Mouse (Mus musculus) hindbrain, embryonic 12.5 days (tissue): Measurements from ENCODE around the gene Mbd5. TPM values are rescaled to one million over a fixed set of nuclear protein-coding genes. Genes with fewer than 3 reads are reported as not detected.

Experiments used
- ATAC-seq: fragments of 200-750 bp; cut with Nextera tagmentation; 2 replicates; pipeline ENCODE4 v1.8.0; 2017; ENCODE audit warnings: moderate TSS enrichment; ENCODE audit not compliant: low FRiP score
- H3K27ac ChIP-seq: fragments of 300-500 bp; sonication (generic); 2 replicates; pipeline ENCODE4 v1.5.1; 2016; ENCODE audit warnings: mild to moderate bottlenecking
- H3K27me3 ChIP-seq: fragments of 300-500 bp; sonication (generic); 2 replicates; pipeline ENCODE4 v1.6.1; 2016; ENCODE audit warnings: mild to moderate bottlenecking
- H3K36me3 ChIP-seq: fragments of 300-500 bp; sonication (generic); 2 replicates; pipeline ENCODE4 v1.6.1; 2016; ENCODE audit warnings: mild to moderate bottlenecking
- H3K4me1 ChIP-seq: fragments of 300-500 bp; sonication (generic); 2 replicates; pipeline ENCODE4 v1.6.1; 2016
- H3K4me2 ChIP-seq: fragments of 300-500 bp; sonication (generic); replicated peaks from 2 replicates; pipeline ENCODE4 v1.6.1; 2016; ENCODE audit warnings: mild to moderate bottlenecking
- H3K4me3 ChIP-seq: fragments of 300-500 bp; sonication (generic); 2 replicates; pipeline ENCODE4 v1.5.1; 2016; ENCODE audit warnings: mild to moderate bottlenecking
- H3K9ac ChIP-seq: fragments of 300-500 bp; sonication (generic); 2 replicates; pipeline ENCODE4 v1.6.1; 2016; ENCODE audit warnings: mild to moderate bottlenecking, moderate library complexity
- H3K9me3 ChIP-seq: fragments of 300-500 bp; sonication (generic); replicated peaks from 2 replicates; pipeline ENCODE4 v1.6.1; 2016; ENCODE audit warnings: mild to moderate bottlenecking
- WGBS: fragments of 180-500 bp; shearing (Covaris S2); methylation state at CpG from one replicate; pipeline ENCODE4 v1.1.7; 2016; 5-methylcytosine and 5-hydroxymethylcytosine counted together
- polyA plus RNA-seq: library from polyadenylated mRNA; unstranded; fragments of >200 nt; fragmentation: Nextera tagmentation; extraction: Ambion mirVana; gene quantifications from 2 replicates; pipeline ENCODE4 v1.2.1, GENCODE M21; 2016

Mbd5 gene
- polyA plus RNA-seq, 1 experiment from 2014 or later = 37.4 TPM

DNA sequence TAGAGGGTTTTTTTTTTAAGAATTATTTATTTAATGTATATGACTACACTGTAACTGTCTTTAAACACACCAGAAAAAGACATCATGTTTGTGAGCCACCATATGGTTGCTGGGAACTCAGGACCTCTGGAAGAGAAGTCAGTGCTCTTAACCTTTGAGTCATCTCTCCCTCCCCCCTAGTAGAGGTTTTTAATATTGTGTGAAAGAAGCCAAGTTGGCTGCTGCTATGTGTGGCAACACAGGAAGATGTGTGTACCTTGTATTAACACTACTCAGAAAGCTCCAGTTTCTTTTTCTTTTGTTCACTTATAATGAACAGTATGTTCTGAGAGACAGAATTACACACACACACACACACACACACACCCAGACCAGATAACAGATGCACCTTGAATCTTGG, 334.3 kb downstream of the Mbd5 start:
- ATAC-seq = no peak
- no peak overlapping the region for H3K4me3 ChIP-seq
- no peak overlapping the region for H3K27ac ChIP-seq
- H3K9ac ChIP-seq = no peak overlapping the region
- H3K9me3 ChIP-seq = no peaks in the 10 kb centered on the region
- peaks cover 5% of the 10 kb centered on the region for H3K4me1 ChIP-seq
- no peaks in the 10 kb centered on the region for H3K27me3 ChIP-seq
- 0 out of 2 replicates have a peak, but pooled peaks cover 3% of the 10 kb centered on the region for H3K36me3 ChIP-seq
- H3K4me2 ChIP-seq = no peak overlapping the region

- Histone ChIP-seq H3K9ac (no peak overlapping the region), H3K4me1 (peaks cover 5% of the 10 kb centered on the region), H3K36me3 (no peaks in the 10 kb centered on the region), H3K4me2 (no peak overlapping the region), H3K27me3 (no peaks in the 10 kb centered on the region), H3K9me3 (0 out of 2 replicates have a peak, but pooled peaks cover 5% of the 10 kb centered on the region), H3K27ac (no peak overlapping the region), H3K4me3 (no peak overlapping the region)
- 31% methylated on average over 1 of the region's 1 CpGs for WGBS
- ATAC-seq = no peak
These were observed 337.7 kb downstream of the Mbd5 start for GRCm38 (mm10) chr2:49286965-49287364.

DNA sequence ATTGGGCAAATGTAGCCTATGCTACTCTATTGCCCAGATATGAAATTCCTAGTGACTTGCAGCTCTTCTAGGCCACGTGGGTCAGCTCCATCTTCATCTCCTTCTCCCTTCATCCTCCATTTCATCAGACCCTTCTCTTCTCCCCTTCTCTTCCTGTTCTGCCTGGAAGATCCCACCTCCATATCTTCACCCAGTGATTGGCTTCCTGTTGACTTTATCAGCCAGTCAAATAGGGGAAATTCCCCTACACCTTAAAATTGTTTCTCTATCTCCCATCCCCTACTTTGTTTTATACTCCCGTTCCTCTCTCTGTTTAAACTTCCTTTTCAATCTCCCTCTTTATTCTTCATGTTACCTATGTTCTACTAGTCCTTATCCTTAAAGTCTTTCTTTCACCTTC, 342.4 kb downstream of the Mbd5 start:
- Histone ChIP-seq H3K9me3 (0 out of 2 replicates have a peak, but pooled peaks cover 5% of the 10 kb centered on the region), H3K4me2 (no peak overlapping the region), H3K36me3 (no peaks in the 10 kb centered on the region), H3K9ac (no peak overlapping the region), H3K27me3 (no peaks in the 10 kb centered on the region), H3K27ac (no peak overlapping the region), H3K4me3 (no peak overlapping the region), H3K4me1 (peaks cover 5% of the 10 kb centered on the region)
- ATAC-seq = no peak
- WGBS = 78% methylated on average over 2 of the region's 2 CpGs

DNA sequence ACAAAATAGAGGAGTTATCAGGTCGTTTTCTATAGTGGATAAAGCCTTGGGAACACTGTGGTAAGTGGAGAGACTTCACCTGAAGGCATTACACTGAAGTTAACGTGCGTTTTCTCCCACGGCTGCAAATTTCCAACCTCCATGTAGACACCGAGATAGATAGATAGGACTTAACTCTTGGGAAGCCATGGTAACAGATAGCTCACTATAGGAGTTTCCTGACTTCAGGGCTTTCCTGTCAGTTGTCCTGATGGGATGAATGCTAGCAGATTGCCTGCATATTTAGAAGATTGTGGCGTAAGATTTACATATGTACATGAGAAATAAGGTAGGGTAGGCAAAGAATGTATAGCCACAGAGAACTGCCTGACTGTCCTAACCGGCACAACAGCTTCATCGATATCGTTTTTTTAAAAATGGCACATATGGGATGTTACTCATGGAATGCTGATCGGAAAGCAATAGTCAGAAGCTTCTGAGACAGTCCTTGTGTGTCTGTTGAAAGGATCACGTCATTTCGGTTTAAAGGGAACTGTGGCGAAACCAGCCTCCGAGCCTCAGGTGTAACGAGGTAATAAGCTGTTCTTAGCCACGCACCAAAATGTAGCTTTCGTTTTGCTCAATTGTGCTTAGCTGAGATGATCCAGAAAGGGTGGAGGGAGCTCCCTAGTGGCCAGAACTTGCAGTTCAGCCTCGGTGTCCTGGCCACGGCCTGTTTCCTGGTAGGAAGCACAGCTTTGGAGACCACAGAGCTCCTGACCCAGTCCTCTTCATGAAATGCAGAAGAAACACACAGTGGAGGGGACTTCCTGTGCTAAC, 363.5 kb downstream of the Mbd5 start:
- Histone ChIP-seq H3K27me3 (no peaks in the 10 kb centered on the region), H3K36me3 (no peaks in the 10 kb centered on the region), H3K4me1 (peaks cover 3% of the 10 kb centered on the region; the same call in 1 of the 2 replicates), H3K27ac (no peak overlapping the region), H3K9ac (peak overlapping the region; percentile 41; the same call in 1 of the 2 replicates), H3K4me3 (peak overlapping the region; percentile 22), H3K4me2 (peak overlapping the region; percentile 50), H3K9me3 (no peaks in the 10 kb centered on the region)
- WGBS = 44% methylated on average over 19 of the region's 19 CpGs
- ATAC-seq = peak; percentile 89

- Histone ChIP-seq H3K4me1 (no peaks in the 10 kb centered on the region), H3K9ac (no peak overlapping the region), H3K27me3 (no peaks in the 10 kb centered on the region), H3K27ac (no peak overlapping the region), H3K36me3 (no peaks in the 10 kb centered on the region), H3K4me3 (no peak overlapping the region), H3K4me2 (no peak overlapping the region), H3K9me3 (no peaks in the 10 kb centered on the region)
- WGBS = 94% methylated on average over 7 of the region's 7 CpGs
- no peak for ATAC-seq
These were observed 384.3 kb downstream of the Mbd5 start for GRCm38 (mm10) chr2:49333594-49333993.

DNA sequence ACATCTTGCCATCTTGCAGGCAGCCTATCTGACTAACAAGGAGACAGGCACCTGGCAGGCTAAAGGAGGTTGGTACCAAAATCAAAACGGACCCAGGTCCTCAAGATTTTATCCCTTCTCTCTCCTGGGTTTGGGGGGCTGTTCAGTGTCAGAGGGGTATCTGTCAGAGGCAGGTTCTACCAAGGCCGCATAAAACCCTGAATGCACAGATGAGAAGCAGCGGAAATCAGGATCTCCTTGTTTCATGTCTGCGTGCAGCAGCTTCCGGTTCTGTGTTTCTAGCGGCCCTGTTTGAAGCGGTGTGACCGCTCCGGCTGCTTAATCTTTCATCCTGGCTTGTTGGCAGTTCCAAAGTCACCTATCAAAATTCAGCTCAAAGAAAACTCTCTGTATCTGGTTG, 386.0 kb downstream of the Mbd5 start:
- H3K4me2 ChIP-seq = no peak overlapping the region
- H3K9me3 ChIP-seq = no peaks in the 10 kb centered on the region
- no peak overlapping the region for H3K27ac ChIP-seq
- no peaks in the 10 kb centered on the region for H3K36me3 ChIP-seq
- H3K4me3 ChIP-seq = no peak overlapping the region
- no peaks in the 10 kb centered on the region for H3K27me3 ChIP-seq
- no peaks in the 10 kb centered on the region for H3K4me1 ChIP-seq
- 88% methylated on average over 9 of the region's 9 CpGs for WGBS
- no peak for ATAC-seq
- H3K9ac ChIP-seq = no peak overlapping the region

GRCm38 (mm10) chr2:49344287-49344686, 395.0 kb downstream of the Mbd5 start:
- H3K27ac ChIP-seq = no peak overlapping the region
- H3K4me3 ChIP-seq = no peak overlapping the region
- no peak overlapping the region for H3K9ac ChIP-seq
- H3K36me3 ChIP-seq = no peaks in the 10 kb centered on the region
- no peaks in the 10 kb centered on the region for H3K9me3 ChIP-seq
- no peak overlapping the region for H3K4me2 ChIP-seq
- 90% methylated on average over 2 of the region's 2 CpGs for WGBS
- no peaks in the 10 kb centered on the region for H3K4me1 ChIP-seq
- H3K27me3 ChIP-seq = no peaks in the 10 kb centered on the region
- no peak for ATAC-seq

DNA sequence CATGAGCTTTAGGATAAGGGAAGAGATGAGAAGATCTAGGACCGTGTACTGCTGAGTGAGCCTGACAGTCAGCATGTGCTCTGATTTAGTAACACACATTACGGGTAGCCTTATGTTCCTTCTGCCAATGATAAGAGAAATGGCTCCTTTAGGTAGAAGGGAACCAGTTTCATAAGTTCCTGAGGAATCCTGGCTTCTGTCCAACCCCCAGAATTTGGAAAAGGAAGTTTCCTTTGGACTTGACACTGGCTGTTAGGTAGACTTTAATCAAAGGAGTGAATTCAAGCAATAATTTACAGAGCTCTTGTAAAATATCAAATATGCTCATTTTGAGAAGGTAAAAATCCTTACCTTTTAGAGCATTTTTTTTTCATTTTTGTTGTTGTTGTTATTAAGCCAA, 396.5 kb downstream of the Mbd5 start:
- Histone ChIP-seq H3K4me1 (no peaks in the 10 kb centered on the region), H3K4me2 (no peak overlapping the region), H3K27me3 (no peaks in the 10 kb centered on the region), H3K4me3 (no peak overlapping the region), H3K9ac (no peak overlapping the region), H3K9me3 (no peaks in the 10 kb centered on the region), H3K36me3 (no peaks in the 10 kb centered on the region), H3K27ac (no peak overlapping the region)
- no peak for ATAC-seq
- WGBS = 86% methylated on average over 2 of the region's 2 CpGs

DNA sequence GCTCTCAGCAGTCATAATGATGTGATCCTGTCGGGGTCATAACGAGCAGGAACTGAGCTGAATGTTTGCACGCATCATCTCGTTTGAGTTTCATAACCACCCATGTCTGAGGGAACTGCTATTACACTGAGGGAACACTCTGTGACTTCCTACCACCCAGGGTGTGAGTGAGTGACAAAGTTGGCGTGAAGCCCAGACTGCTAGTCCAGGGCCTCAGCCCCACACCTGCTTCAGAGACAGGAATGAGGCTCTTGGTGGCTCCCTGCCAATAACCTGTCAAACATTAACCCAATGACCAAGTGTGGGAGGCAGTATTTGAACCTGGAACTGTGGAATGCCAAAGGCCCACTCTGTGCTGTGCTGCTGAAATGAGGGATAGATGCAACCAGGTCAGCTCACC, 400.5 kb downstream of the Mbd5 start:
- H3K4me2 ChIP-seq = no peak overlapping the region
- no peaks in the 10 kb centered on the region for H3K36me3 ChIP-seq
- WGBS = 63% methylated on average over 5 of the region's 5 CpGs
- no peaks in the 10 kb centered on the region for H3K27me3 ChIP-seq
- H3K9ac ChIP-seq = no peak overlapping the region
- H3K27ac ChIP-seq = no peak overlapping the region
- no peaks in the 10 kb centered on the region for H3K4me1 ChIP-seq
- no peak overlapping the region for H3K4me3 ChIP-seq
- H3K9me3 ChIP-seq = no peaks in the 10 kb centered on the region
- peak; percentile 56; the same call in 1 of the 2 replicates for ATAC-seq

GRCm38 (mm10) chr2:49350852-49351251, 401.5 kb downstream of the Mbd5 start:
- Histone ChIP-seq H3K27me3 (no peaks in the 10 kb centered on the region), H3K9ac (no peak overlapping the region), H3K9me3 (no peaks in the 10 kb centered on the region), H3K4me1 (no peaks in the 10 kb centered on the region), H3K4me2 (no peak overlapping the region), H3K27ac (no peak overlapping the region), H3K4me3 (no peak overlapping the region), H3K36me3 (no peaks in the 10 kb centered on the region)
- 92% methylated on average over 4 of the region's 4 CpGs for WGBS
- ATAC-seq = no peak

DNA sequence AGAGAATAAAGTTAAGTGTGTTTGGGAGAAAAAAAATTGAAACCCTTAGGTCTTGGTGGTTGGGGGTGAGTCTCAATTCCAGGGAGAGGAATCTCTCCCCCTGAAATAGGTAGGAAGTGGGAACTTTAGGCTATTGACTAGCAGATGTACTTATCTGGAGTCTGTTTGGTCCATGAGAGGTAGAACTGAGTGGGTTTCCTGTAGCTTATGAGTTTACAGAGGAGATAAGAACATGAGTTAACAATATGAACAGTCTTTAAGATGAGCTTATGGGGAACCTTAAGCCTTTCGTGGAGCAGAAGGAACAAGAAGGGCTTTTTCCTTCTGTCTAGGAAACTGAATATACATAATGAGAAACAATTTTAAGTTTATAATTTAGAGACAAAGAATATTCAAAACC, 404.8 kb downstream of the Mbd5 start:
- Histone ChIP-seq H3K4me1 (0 out of 2 replicates have a peak, but pooled peaks cover 3% of the 10 kb centered on the region), H3K9ac (no peak overlapping the region), H3K27me3 (no peaks in the 10 kb centered on the region), H3K4me2 (no peak overlapping the region), H3K36me3 (no peaks in the 10 kb centered on the region), H3K9me3 (no peaks in the 10 kb centered on the region), H3K4me3 (no peak overlapping the region), H3K27ac (no peak overlapping the region)
- 98% methylated on average over 1 of the region's 1 CpGs for WGBS
- ATAC-seq = no peak

DNA sequence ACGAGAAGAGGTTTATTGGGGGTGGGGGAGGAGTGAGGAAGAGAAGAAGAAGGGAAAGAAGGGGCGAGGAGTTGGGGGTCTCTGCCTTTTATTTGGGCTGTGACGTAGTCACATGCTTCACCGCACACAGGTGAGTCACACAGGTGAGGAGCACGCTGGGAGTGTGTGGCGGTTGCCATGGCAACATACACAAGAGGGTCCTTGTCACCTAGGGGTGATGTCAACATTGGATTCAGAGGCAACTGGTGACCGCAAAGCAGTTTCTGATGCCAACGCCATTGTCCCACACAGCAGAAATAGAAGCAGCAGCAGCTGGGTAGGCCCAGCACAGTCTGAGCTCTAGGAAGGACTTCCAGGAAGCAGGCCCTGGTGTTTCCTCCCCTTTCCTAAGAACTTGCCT, 406.6 kb downstream of the Mbd5 start:
- no peak for ATAC-seq
- no peaks in the 10 kb centered on the region for H3K36me3 ChIP-seq
- no peaks in the 10 kb centered on the region for H3K27me3 ChIP-seq
- H3K27ac ChIP-seq = no peak overlapping the region
- 0 out of 2 replicates have a peak, but pooled peaks cover 3% of the 10 kb centered on the region for H3K4me1 ChIP-seq
- no peak overlapping the region for H3K4me2 ChIP-seq
- H3K4me3 ChIP-seq = no peak overlapping the region
- no peaks in the 10 kb centered on the region for H3K9me3 ChIP-seq
- H3K9ac ChIP-seq = no peak overlapping the region
- 86% methylated on average over 8 of the region's 8 CpGs for WGBS
